Mouse (Mus musculus): ENCODE measurements at regions not wholly inside any gene's neighbourhood (a gene's known extent, or its start where the extent isn't known, plus 50 kb on each side); places are given as distances from the start of the nearest gene placed in this dataset.
"Not testable (repeated sequence)": the region's sequence is repeated elsewhere in the genome, so short reads cannot be mapped to it uniquely, and the experiment has no call there.

DNA sequence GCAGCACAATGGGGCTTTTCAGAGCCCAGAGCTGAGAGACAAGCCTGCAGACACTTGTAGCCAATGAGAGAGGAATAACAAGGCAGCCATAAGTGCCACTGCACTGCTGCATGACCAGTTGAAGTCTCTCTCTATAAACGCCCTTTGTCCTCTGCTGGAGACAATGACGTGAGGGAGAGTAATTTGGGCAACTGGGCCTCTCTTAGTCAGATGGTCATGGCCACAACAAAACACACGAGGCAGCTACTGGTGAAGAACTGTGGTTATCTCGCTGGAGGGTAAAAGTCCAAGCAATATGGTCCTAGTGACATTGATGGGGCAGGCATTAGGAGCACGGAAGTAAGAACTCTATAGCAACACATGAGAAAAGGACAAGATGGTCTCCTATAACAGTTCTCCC is 111.5 kb downstream of the Tcp10c start:
- H3K4me2 ChIP-seq (ENCODE audit: low read depth, low read length); H3K4me1 ChIP-seq (ENCODE audit: control insufficient read depth, low read depth, low read length); H3K27ac ChIP-seq (ENCODE audit: low read length); H3K9ac ChIP-seq (ENCODE audit: low read depth, low read length); ATAC-seq (ENCODE audit: low read depth); H3K36me3 ChIP-seq (ENCODE audit: control insufficient read depth, insufficient read depth); H3K27me3 ChIP-seq (ENCODE audit: control insufficient read depth, insufficient read depth, low read depth, low read length); H3K4me3 ChIP-seq (ENCODE audit: low read depth, low read length); H3K9me3 ChIP-seq (replicated peaks; ENCODE audit: control insufficient read depth, low read length): not testable (repeated sequence)
- 22% methylated on average over 4 of the region's 5 CpGs for WGBS (ENCODE audit: insufficient replicate concordance)

DNA sequence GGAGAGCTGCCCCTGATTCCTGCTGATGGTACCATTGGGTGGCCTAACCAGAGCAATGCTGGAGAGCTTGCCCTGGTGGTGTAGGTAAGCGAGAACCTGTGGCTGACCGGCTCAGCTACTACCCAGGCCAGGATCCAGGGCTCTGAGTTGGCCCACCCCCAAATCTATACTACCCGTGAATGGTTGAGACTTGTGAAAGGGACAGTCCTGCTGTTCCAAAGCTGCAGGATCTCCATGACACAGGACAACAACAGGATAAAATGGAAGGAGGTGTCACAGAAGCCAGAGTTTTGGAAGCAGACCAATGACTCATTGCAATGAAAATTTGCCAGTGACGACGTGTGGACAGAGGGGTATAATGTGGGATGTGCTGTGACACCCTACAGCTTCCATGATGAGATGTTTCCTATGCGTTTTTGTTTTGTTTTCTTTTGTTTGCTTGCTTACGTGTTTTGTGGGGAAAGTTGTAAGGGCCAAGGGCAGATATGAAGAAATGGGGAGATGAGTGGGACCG is 115.6 kb downstream of the Tcp10c start:
- not testable (repeated sequence) for H3K9me3 ChIP-seq (replicated peaks; ENCODE audit: control insufficient read depth, low read length)
- WGBS (ENCODE audit: insufficient replicate concordance) = 55% methylated on average over 8 of the region's 8 CpGs

DNA sequence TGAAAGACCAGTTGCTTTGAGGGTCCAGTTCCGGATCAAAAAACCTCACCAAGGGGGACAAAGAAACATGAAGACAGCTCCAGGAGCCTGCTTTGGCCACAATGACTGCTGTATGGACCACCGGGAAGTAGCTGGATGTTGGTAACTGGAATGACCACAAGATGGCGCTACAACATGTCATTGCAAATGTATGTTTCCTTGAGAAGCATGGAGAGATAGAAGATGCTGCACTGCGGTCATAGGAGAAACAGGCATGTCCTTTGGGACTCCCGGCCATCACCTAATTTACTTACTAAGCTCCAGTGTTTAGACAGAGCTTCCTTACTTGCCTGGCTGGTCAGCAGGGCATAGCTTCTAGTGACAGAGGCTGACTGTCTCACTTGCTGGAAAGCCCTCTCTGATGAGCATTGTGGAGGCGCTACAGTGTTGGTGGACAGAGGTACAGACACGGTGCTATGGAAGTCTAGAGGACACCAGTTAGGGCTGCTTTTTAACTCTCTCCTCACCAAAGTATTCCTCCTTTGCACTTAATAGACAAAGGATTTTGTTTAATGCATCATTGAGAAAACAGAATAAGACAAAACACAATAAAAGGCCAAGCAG is 118.2 kb downstream of the Tcp10c start:
- H3K36me3 ChIP-seq (ENCODE audit: control insufficient read depth, insufficient read depth) = no peaks in the 10 kb centered on the region
- no peak overlapping the region for H3K9ac ChIP-seq (ENCODE audit: low read depth, low read length)
- no peak overlapping the region for H3K4me3 ChIP-seq (ENCODE audit: low read depth, low read length)
- H3K4me1 ChIP-seq (ENCODE audit: control insufficient read depth, low read depth, low read length) = no peaks in the 10 kb centered on the region
- 18% methylated on average over 7 of the region's 7 CpGs for WGBS (ENCODE audit: insufficient replicate concordance)
- no peak overlapping the region for H3K27ac ChIP-seq (ENCODE audit: low read length)
- H3K9me3 ChIP-seq (replicated peaks; ENCODE audit: control insufficient read depth, low read length) = no peaks in the 10 kb centered on the region
- H3K4me2 ChIP-seq (ENCODE audit: low read depth, low read length) = no peak overlapping the region
- no peaks in the 10 kb centered on the region for H3K27me3 ChIP-seq (ENCODE audit: control insufficient read depth, insufficient read depth, low read depth, low read length)
- ATAC-seq (ENCODE audit: low read depth) = no peak

More for the DNA sequence above, 115.6 kb downstream of the Tcp10c start:
- H3K4me1 ChIP-seq (ENCODE audit: control insufficient read depth, low read depth, low read length); H3K27me3 ChIP-seq (ENCODE audit: control insufficient read depth, insufficient read depth, low read depth, low read length); H3K27ac ChIP-seq (ENCODE audit: low read length); H3K4me3 ChIP-seq (ENCODE audit: low read depth, low read length); H3K9ac ChIP-seq (ENCODE audit: low read depth, low read length); H3K4me2 ChIP-seq (ENCODE audit: low read depth, low read length); H3K36me3 ChIP-seq (ENCODE audit: control insufficient read depth, insufficient read depth); ATAC-seq (ENCODE audit: low read depth): not testable (repeated sequence)

DNA sequence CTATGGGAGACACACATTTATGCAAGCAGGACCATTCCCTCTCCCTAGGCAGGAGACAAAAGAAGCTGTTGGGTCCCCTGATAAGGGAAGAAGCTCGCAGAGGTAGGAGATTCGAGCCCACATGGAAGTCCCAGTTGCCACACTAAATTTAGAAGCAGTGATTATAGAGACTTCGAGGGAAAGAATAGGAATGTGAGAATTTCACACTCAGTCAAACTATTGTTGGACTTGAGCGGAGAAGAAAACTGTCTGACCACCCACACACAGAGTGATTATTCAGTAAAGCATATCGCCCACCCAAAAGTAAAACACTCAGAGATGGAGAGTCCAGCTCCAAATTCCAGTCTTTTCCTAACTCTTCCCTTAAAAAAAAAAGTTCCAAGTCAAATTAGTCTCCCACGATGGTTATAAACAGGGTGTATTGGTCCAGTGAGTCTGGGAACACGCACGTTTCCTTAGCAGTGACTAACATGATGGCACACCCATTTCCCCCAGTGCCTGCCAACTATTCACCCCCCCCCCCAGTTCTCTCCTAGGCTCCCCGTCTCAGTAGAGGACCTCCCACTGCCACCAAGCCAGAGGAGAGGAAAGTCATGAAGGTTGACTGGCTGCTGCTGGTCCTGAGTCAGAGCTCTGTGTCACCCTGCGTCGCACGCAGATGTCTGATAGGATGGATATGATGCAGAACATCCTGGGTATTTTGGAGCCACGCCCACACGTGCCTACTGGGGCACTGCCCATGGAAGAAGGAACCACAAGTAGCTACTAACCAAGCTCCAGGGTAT is 120.1 kb downstream of the Tcp10c start:
- no peaks in the 10 kb centered on the region for H3K9me3 ChIP-seq (replicated peaks; ENCODE audit: control insufficient read depth, low read length)
- no peaks in the 10 kb centered on the region for H3K27me3 ChIP-seq (ENCODE audit: control insufficient read depth, insufficient read depth, low read depth, low read length)
- H3K4me3 ChIP-seq (ENCODE audit: low read depth, low read length) = no peak overlapping the region
- no peak overlapping the region for H3K4me2 ChIP-seq (ENCODE audit: low read depth, low read length)
- WGBS (ENCODE audit: insufficient replicate concordance) = 51% methylated on average over 14 of the region's 14 CpGs
- ATAC-seq (ENCODE audit: low read depth) = no peak
- H3K27ac ChIP-seq (ENCODE audit: low read length) = no peak overlapping the region
- H3K4me1 ChIP-seq (ENCODE audit: control insufficient read depth, low read depth, low read length) = no peaks in the 10 kb centered on the region
- H3K36me3 ChIP-seq (ENCODE audit: control insufficient read depth, insufficient read depth) = no peaks in the 10 kb centered on the region
- no peak overlapping the region for H3K9ac ChIP-seq (ENCODE audit: low read depth, low read length)

DNA sequence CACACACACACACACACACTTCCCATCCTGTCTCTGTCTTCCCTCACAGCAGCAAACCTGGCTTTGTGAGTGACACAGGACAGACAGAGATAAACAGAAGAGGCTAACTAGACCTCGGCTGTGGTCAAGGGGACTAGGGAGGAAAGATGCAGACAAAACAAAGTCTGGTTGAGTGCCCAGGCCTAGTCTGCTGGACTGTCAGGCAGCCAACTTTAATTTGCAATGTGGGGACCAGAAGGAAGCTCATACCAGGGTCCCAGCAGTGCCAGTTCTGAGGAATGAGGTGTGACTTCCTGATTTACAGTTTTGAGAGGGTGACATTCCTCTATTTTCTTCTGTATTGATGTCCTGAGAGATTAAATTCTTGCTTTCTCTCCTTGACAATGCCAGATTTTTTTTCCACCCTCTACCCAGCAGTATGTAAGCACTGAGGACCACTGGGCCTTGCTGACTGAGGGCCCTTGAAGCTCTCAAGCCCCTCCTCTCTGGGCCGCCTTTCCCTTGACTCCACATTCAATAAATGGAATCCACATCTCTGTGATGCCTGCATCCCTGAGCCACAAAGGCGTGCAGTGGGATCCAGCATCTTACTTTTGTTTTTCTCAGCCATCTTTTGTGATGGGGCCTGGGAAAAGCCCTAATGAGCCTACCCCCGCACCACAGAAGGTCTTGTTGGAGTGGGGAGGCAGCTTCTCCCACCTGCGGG is 124.6 kb downstream of the Tcp10c start:
- H3K27ac ChIP-seq (ENCODE audit: low read length) = no peak overlapping the region
- 34% methylated on average over 5 of the region's 5 CpGs for WGBS (ENCODE audit: insufficient replicate concordance)
- no peaks in the 10 kb centered on the region for H3K36me3 ChIP-seq (ENCODE audit: control insufficient read depth, insufficient read depth)
- no peaks in the 10 kb centered on the region for H3K9me3 ChIP-seq (replicated peaks; ENCODE audit: control insufficient read depth, low read length)
- no peak overlapping the region for H3K4me3 ChIP-seq (ENCODE audit: low read depth, low read length)
- no peak overlapping the region for H3K4me2 ChIP-seq (ENCODE audit: low read depth, low read length)
- H3K27me3 ChIP-seq (ENCODE audit: control insufficient read depth, insufficient read depth, low read depth, low read length) = no peaks in the 10 kb centered on the region
- H3K4me1 ChIP-seq (ENCODE audit: control insufficient read depth, low read depth, low read length) = no peaks in the 10 kb centered on the region
- ATAC-seq (ENCODE audit: low read depth) = no peak
- H3K9ac ChIP-seq (ENCODE audit: low read depth, low read length) = no peak overlapping the region

DNA sequence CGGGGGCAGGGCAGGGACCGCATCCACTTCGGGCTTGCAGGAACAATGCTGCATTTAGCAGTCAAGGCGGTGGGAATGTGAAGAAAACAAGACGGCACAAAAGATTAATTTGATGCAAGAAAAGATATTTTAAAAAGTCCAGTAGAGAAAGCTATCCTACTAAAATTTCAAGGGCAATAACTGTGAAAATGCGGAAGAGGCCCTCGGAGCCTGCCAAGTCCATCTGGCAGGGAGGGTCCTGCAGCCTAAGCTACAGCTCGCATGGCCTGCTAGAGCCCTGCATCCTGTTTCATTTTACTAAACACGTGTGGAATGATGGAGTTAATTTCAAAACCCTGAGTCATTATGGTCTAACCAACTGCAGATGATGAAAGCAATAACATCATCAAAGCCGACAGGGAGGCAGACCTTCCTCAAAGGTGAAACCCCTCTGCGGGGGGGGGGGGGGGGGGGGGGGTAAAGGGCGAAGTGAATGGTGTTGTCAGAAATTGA is 125.2 kb downstream of the Tcp10c start:
- no peak overlapping the region for H3K9ac ChIP-seq (ENCODE audit: low read depth, low read length)
- WGBS (ENCODE audit: insufficient replicate concordance) = 29% methylated on average over 11 of the region's 12 CpGs
- H3K9me3 ChIP-seq (replicated peaks; ENCODE audit: control insufficient read depth, low read length) = no peaks in the 10 kb centered on the region
- no peak overlapping the region for H3K4me3 ChIP-seq (ENCODE audit: low read depth, low read length)
- no peaks in the 10 kb centered on the region for H3K4me1 ChIP-seq (ENCODE audit: control insufficient read depth, low read depth, low read length)
- H3K4me2 ChIP-seq (ENCODE audit: low read depth, low read length) = no peak overlapping the region
- no peak for ATAC-seq (ENCODE audit: low read depth)
- no peaks in the 10 kb centered on the region for H3K27me3 ChIP-seq (ENCODE audit: control insufficient read depth, insufficient read depth, low read depth, low read length)
- H3K27ac ChIP-seq (ENCODE audit: low read length) = no peak overlapping the region
- H3K36me3 ChIP-seq (ENCODE audit: control insufficient read depth, insufficient read depth) = no peaks in the 10 kb centered on the region

DNA sequence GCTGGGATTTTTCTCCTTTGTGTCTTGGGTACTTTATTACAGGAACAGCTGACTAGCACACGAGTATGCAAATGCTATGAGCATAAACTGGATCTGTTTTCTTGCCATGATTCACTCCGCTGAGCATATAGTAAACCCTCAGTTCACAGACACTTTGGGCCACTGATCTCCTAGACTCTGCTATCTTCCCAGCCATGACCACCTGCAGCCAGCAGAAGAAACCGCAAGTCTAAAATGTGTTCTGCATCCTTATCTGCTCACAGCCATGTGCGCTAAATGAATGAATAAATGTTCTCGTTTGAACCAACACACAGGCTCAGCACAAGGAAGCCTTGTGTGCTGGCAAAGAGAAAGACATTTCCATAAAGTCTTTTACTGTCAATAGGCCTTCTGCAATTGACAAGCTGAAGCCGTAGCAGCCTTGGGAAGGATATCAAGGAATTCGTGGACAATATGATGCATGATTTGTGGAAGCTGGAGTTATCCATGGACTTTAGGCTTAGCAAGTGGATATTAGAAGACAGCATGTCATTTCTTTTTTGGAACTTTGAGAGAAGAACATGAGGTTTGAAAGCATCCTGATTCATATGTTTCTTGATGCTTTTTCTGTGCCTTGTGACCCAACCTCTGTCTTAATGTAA is 127.2 kb downstream of the Tcp10c start:
- Histone ChIP-seq H3K4me1 (ENCODE audit: control insufficient read depth, low read depth, low read length) (no peaks in the 10 kb centered on the region), H3K27ac (ENCODE audit: low read length) (no peak overlapping the region), H3K36me3 (ENCODE audit: control insufficient read depth, insufficient read depth) (no peaks in the 10 kb centered on the region), H3K27me3 (ENCODE audit: control insufficient read depth, insufficient read depth, low read depth, low read length) (no peaks in the 10 kb centered on the region), H3K4me2 (ENCODE audit: low read depth, low read length) (peak overlapping the region; percentile 3; the same call in 1 of the 2 replicates), H3K9me3 (replicated peaks; ENCODE audit: control insufficient read depth, low read length) (no peaks in the 10 kb centered on the region), H3K9ac (ENCODE audit: low read depth, low read length) (no peak overlapping the region), H3K4me3 (ENCODE audit: low read depth, low read length) (no peak overlapping the region)
- 50% methylated on average over 7 of the region's 7 CpGs for WGBS (ENCODE audit: insufficient replicate concordance)
- peak; percentile 64 for ATAC-seq (ENCODE audit: low read depth)

DNA sequence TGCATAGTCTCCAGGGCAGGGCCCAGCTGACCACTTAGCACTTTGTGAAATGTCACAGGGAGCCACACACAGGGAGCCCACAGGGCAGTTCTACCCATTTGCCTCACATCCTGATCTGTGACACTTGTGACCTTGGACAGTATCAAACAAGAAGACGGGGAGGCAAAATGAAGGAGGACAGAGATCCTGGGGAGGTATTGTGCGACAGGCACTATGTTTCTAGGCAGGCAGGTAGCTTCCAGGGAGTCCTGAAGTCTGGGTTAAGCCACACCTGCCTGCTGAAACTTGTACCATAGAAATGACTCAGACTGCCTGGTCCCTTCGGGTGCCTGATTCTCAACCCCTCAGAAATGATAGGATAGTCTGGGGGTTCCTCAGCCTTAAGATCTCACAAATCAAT is 127.8 kb downstream of the Tcp10c start:
- H3K27me3 ChIP-seq (ENCODE audit: control insufficient read depth, insufficient read depth, low read depth, low read length) = no peaks in the 10 kb centered on the region
- no peaks in the 10 kb centered on the region for H3K9me3 ChIP-seq (replicated peaks; ENCODE audit: control insufficient read depth, low read length)
- no peaks in the 10 kb centered on the region for H3K36me3 ChIP-seq (ENCODE audit: control insufficient read depth, insufficient read depth)
- 67% methylated on average over 3 of the region's 3 CpGs for WGBS (ENCODE audit: insufficient replicate concordance)
- H3K27ac ChIP-seq (ENCODE audit: low read length) = no peak overlapping the region
- no peak overlapping the region for H3K9ac ChIP-seq (ENCODE audit: low read depth, low read length)
- H3K4me1 ChIP-seq (ENCODE audit: control insufficient read depth, low read depth, low read length) = no peaks in the 10 kb centered on the region
- H3K4me2 ChIP-seq (ENCODE audit: low read depth, low read length) = no peak overlapping the region
- no peak for ATAC-seq (ENCODE audit: low read depth)
- no peak overlapping the region for H3K4me3 ChIP-seq (ENCODE audit: low read depth, low read length)

Measured in liver, embryonic 16.5 days (tissue).